Mouse (Mus musculus): ENCODE data around the gene Prl2c3. TPM values are rescaled to one million over a fixed set of nuclear protein-coding genes. Genes with fewer than 3 reads are reported as not detected.

Prl2c3 gene
- not detected in 2 replicates for polyA plus RNA-seq (2012; rRNA removed; ENCODE audit: low replicate concordance)

GRCm38 (mm10) chr13:12799979-12800378 lies at the start of gene Prl2c3:
Gene Prl2c3, minus strand, starts transcription at chr13:12800079.

Other genes with a start within 250 kb of the Prl2c3 start
- 8.5 and 8.7 TPM in 2 replicates for gene Ero1lb, start 234.2 kb downstream of the Prl2c3 start, polyA plus RNA-seq (2012; rRNA removed; ENCODE audit: low replicate concordance)
- gene Prl2c2, start 205.3 kb upstream of the Prl2c3 start, polyA plus RNA-seq (2012; rRNA removed; ENCODE audit: low replicate concordance) = not detected in 2 replicates